Mouse (Mus musculus): Measurements from ENCODE around the gene Fut1.

Fut1 gene

GRCm38 (mm10) chr7:45617042-45617695, at the start of gene Fut1:
Fut1 (plus strand) TSS chr7:45617289.
- DNase-seq = no peak

GRCm38 (mm10) chr7:45567780-45568516, 49.1 kb upstream of the Fut1 start:
- peak; percentile 94 for DNase-seq

DNA sequence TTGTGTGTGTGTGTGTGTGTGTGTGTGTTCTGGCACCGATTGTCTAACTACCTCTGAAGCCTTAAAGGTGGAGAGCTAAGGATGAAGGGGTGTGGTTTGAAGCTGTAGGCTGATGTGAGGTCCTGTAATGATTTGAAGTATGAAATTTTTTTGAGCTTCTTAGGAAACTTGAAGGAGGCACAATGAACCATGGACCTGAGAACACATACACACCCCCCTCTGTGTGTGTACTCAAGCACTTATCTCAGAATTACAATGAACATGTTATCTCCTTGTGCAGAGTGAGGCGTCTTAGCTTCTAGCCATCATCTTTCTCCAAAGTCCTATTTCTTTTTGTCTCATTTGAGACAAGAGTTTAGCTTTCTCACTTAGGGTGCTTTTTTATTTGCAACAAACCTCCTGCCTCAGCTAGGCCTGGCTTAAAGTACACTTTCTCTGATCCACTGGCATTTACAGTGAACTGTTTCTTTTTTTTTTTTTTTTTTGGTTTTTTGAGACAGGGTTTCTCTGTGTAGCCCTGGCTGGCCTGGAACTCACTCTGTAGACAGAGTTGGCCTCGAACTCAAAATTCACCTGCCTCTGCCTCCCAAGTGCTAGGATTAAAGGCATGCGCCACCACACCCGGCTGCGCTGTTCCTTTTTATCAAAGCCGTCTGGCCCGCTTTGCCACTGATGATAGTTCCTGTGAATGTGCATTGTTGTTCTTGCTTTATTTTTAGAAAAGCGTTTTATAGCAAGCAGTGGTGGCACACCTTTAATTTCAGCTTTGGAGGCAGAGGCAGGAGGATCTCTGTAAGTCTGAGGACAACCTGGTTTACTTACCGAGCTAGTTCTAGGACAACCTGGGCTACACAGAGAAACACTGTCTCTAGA, 48.3 kb upstream of the Fut1 start:
- DNase-seq = no peak

DNA sequence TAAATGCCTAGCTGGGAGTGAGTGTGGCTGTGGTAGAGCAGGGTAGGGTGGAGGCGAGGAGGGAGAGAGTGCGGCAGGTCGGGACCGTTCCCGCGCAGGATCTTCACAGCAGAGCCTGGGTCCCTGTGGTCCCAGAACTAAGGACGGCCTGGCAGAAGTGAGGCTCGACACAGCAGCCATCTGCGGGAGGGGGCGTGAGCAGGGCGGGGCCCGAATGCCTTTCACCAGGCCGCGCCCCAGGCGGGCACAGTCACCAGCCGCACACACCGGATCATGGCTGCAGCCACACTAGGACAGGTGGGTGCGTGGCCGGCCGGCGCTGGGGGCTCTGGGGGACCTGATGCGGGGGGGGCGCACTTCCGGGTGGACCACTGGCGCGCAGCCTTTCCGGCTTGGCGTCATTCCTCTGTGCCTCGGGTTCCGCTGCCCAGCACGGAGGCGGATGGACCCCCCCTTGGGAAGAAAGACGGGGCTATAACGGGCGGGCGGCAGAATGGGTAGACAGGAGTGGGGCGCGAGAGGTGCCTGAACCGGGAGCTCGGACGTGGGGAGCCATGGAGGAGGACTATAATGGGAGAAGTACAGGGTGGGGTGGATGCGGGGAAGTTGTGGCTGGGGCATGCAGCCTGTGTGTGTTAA, 46.9 kb upstream of the Fut1 start, which contains the start of gene Bcat2:
Gene Bcat2, plus strand, starts transcription at position 51 of the 639 bp plus-strand sequence.
- DNase-seq = peak; percentile 75

GRCm38 (mm10) chr7:45571966-45572365, 45.1 kb upstream of the Fut1 start:
- DNase-seq = no peak

GRCm38 (mm10) chr7:45573954-45574353, 43.1 kb upstream of the Fut1 start:
- DNase-seq = no peak

DNA sequence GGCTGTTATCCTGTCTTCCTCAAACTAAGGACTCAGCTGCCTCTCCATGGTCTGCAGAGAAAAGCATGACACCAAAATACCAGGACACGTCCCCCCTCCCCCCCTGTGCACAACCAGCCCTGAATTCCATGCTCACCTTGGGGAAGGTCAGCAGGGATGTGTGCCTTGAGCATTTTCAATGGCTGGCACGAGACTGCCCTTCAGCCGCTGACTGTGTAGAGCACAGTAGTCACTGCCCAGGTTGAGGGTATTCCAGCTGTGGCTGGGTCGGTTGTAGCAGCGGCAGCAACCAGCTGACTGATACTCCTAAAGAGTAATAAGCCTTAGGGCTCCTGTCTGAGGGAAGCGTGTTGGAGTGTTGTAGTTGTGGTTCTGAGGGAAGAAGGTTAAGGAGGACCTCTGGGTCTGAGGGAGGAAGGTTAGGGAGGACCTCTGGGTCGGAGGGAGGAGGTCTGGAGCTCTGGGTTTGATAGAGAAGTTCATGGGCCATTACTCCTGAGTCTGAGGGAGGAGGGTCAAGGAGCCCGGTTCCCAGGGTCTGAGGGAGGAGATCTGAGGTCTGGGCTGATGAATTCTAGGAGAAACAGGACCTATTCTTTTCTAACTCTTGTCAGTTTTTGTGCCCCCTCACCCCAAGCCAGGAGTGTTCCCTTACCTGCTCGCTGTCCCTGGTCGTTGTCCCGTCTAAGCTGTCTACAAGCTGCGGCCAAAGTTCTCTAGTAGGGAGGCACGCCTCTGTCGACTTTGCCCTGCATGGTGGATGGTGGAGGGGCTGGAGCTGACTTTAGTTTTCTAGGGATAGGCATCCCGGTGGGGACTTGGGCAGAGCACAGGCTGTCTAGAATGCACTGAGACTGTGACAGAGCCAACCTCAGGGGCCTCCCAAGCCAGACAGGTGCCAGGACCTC, 42.4 kb upstream of the Fut1 start:
- no peak for DNase-seq

GRCm38 (mm10) chr7:45585923-45586322, 31.2 kb upstream of the Fut1 start:
- DNase-seq = no peak

DNA sequence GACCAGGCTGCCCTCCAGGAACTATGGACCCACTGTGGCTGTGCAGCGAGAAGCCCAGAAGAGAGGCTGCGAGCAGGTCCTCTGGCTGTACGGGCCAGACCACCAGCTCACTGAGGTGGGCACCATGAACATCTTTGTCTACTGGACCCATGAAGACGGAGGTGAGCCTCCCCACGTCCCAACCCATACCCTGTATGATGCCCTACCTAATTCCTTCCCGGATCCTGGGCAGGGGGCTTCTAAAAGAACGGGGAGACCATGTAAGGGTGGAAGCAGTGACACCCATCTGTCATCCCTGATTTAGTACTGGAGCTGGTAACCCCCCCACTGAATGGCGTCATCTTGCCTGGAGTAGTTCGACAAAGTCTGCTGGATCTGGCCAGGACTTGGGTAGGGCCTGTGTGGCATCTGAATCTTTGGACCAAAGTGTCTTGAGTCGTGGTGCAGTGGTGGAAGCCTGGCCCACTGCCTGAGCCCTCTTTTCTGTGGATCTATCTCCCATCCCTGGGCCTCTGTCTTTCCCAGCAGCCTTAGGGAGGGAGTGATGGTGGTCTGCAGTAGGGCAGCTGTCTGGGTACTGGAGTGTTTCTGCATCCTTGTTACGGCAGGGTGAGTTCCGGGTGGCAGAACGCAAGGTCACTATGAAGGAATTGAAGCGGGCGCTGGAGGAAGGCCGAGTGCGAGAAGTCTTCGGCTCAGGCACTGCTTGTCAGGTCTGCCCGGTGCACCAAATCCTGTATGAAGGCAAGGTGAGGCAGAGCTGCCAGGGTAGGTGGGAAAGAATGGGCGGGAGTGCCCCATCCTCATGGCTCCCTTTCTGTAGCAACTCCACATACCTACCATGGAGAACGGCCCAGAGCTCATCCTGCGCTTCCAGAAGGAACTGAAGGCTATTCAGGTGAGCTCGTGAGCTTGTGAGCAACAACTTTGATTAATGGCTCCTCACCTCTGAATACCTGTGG, 29.2 kb upstream of the Fut1 start:
- no peak for DNase-seq

DNA sequence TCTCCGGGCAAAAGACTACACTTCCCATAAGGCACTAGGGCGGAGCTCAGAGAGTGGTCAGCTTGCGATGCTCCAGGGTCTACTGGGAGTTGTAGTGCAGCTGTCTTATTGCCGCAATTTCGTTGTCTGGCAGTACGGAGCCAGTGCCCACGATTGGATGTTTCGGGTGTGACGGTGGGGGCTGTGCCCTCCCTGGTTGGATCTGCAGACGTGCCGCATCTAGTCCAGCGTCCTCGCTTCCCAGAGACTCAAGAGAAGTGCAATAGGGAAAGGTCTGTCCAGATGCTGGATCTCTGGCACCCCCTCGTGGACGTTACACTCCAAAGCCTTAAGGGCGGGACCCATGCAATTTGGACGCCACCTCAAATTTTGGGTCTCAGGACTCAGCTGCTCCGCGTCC, 27.9 kb upstream of the Fut1 start:
- DNase-seq = peak; percentile 95

- no peak for DNase-seq
These were observed 27.2 kb upstream of the Fut1 start for GRCm38 (mm10) chr7:45589898-45590297.

- DNase-seq = no peak
These were observed 26.2 kb upstream of the Fut1 start for GRCm38 (mm10) chr7:45590874-45591273.

- no peak for DNase-seq
These were observed 25.2 kb upstream of the Fut1 start for GRCm38 (mm10) chr7:45591880-45592279.

GRCm38 (mm10) chr7:45593118-45593815, 23.8 kb upstream of the Fut1 start:
- DNase-seq = peak; percentile 78

DNA sequence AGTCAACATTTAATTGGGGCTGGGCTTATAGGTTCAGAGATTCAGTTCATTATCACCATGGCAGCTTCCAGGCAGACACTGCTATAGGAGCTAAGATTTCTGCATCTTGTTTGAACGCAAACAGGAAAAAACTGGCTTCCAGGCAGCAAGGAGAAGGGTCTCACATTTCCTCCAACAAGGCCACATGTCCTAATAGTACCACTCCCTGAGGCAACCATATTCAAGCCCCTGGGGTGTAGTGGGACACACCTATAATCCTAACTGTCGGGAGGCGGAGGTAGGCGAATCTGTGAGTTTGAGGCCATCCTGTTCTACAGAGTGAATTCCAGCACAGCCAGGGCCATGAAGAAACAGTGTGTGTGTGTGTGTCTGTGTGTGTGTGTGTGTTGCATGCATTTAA, 21.9 kb upstream of the Fut1 start:
- DNase-seq = no peak

GRCm38 (mm10) chr7:45596107-45596506, 21.0 kb upstream of the Fut1 start:
- no peak for DNase-seq

DNA sequence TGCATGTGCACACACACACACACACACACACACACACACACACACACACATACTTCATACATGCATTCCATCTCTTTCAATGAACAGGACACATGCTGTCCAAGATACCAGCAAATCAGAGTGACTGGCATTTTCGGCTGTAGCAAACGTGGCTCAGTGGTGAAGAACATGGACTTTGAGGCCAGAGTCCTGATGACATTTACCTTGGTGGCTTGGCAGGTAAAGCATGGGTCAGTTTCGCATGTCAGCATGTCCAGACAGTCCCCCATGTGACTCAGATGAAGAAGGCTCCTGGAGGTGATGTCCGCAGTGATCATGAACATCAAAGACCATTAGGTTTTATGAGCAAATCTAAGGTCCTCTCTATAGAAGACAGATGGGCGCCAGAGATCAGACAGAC, 20.1 kb upstream of the Fut1 start:
- DNase-seq = no peak

GRCm38 (mm10) chr7:45597527-45597926, 19.6 kb upstream of the Fut1 start:
- no peak for DNase-seq

GRCm38 (mm10) chr7:45598960-45599879, 17.9 kb upstream of the Fut1 start:
- no peak for DNase-seq
